Mouse (Mus musculus) liver, embryonic 15.5 days (tissue): ENCODE data around the gene Lamb2. TPM values are rescaled to one million over a fixed set of nuclear protein-coding genes. Genes with fewer than 3 reads are reported as not detected.

Experiments
- ATAC-seq: fragments of 200-750 bp; cut with Nextera tagmentation; 2 replicates; pipeline ENCODE4 v1.8.0; 2017; ENCODE audit warnings: moderate number of reproducible peaks, mild to moderate bottlenecking, moderate library complexity; ENCODE audit not compliant: insufficient read depth
- H3K27ac ChIP-seq: fragments of 300-500 bp; sonication (generic); replicated peaks from 2 replicates; pipeline ENCODE4 v1.5.1; 2015; ENCODE audit warnings: mild to moderate bottlenecking, inconsistent platforms
- H3K27me3 ChIP-seq: fragments of 300-500 bp; sonication (generic); 2 replicates; pipeline ENCODE4 v1.6.1; 2015; ENCODE audit warnings: mild to moderate bottlenecking, inconsistent platforms
- H3K36me3 ChIP-seq: fragments of 300-500 bp; sonication (generic); replicated peaks from 2 replicates; pipeline ENCODE4 v1.6.1; 2015; ENCODE audit warnings: moderate library complexity, mild to moderate bottlenecking, inconsistent platforms
- H3K4me1 ChIP-seq: fragments of 300-500 bp; sonication (generic); replicated peaks from 2 replicates; pipeline ENCODE4 v1.6.1; 2015; ENCODE audit warnings: inconsistent platforms
- H3K4me2 ChIP-seq: fragments of 300-500 bp; sonication (generic); 2 replicates; pipeline ENCODE4 v1.6.1; 2015; ENCODE audit warnings: moderate library complexity, mild to moderate bottlenecking, inconsistent platforms
- H3K4me3 ChIP-seq: fragments of 300-500 bp; sonication (generic); replicated peaks from 2 replicates; pipeline ENCODE4 v1.5.1; 2015; ENCODE audit warnings: mild to moderate bottlenecking, inconsistent platforms
- H3K9ac ChIP-seq: fragments of 300-500 bp; sonication (generic); 2 replicates; pipeline ENCODE4 v1.6.1; 2015; ENCODE audit warnings: moderate library complexity, mild to moderate bottlenecking, inconsistent platforms
- H3K9me3 ChIP-seq: fragments of 300-500 bp; sonication (generic); replicated peaks from 2 replicates; pipeline ENCODE4 v1.6.1; 2016; ENCODE audit warnings: inconsistent platforms
- WGBS: fragments of 180-500 bp; shearing (Covaris S2); methylation state at CpG from one replicate; pipeline ENCODE4 v1.1.7; 2015; ENCODE audit warnings: mixed read lengths; ENCODE audit not compliant: insufficient replicate concordance; 5-methylcytosine and 5-hydroxymethylcytosine counted together
- polyA plus RNA-seq: library from polyadenylated mRNA; unstranded; fragments of >200 nt; fragmentation: Nextera tagmentation; extraction: Ambion mirVana; gene quantifications from 2 replicates; pipeline ENCODE4 v1.2.1, GENCODE M21; 2015

Gene Lamb2
- 8.5 and 9.0 TPM in 2 replicates for polyA plus RNA-seq

- WGBS = 24% methylated on average over 10 of the region's 10 CpGs
- ATAC-seq = peak; percentile 20; the same call in 1 of the 2 replicates
- peak within 1 kb of the TSS; percentile 51 for H3K27ac ChIP-seq
Measured at GRCm38 (mm10) chr9:108479721-108480351, at the start of gene Lamb2. Lamb2 (plus strand) TSS chr9:108479736.

GRCm38 (mm10) chr9:108431431-108432067, 48.0 kb upstream of the Lamb2 start:
- no peaks in the 10 kb centered on the region for H3K9me3 ChIP-seq
- 0 out of 2 replicates have a peak, but pooled peaks have one; percentile 22 for ATAC-seq
- 50% methylated on average over 32 of the region's 32 CpGs for WGBS
- no peak overlapping the region for H3K4me3 ChIP-seq
- H3K4me2 ChIP-seq = peak overlapping the region; percentile 53
- no peak overlapping the region for H3K27ac ChIP-seq
- H3K9ac ChIP-seq = no peak overlapping the region
- H3K27me3 ChIP-seq = peaks cover 3% of the 10 kb centered on the region; the same call in 1 of the 2 replicates
- H3K36me3 ChIP-seq = no peaks in the 10 kb centered on the region
- peaks cover 6% of the 10 kb centered on the region for H3K4me1 ChIP-seq

More at GRCm38 (mm10) chr9:108479721-108480351, at the start of gene Lamb2:
- H3K4me1 ChIP-seq = peaks cover 20% of the 10 kb centered on the region
- H3K9me3 ChIP-seq = no peaks in the 10 kb centered on the region
- no peaks in the 10 kb centered on the region for H3K36me3 ChIP-seq
- H3K27me3 ChIP-seq = peaks cover 24% of the 10 kb centered on the region
- peak within 1 kb of the TSS; percentile 46; the same call in 1 of the 2 replicates for H3K9ac ChIP-seq
- H3K4me3 ChIP-seq = peak within 1 kb of the TSS; percentile 54
- peak within 1 kb of the TSS; percentile 60 for H3K4me2 ChIP-seq

- Histone ChIP-seq H3K4me3 (no peak within 1 kb of the TSS), H3K27ac (no peak within 1 kb of the TSS), H3K4me2 (no peak within 1 kb of the TSS), H3K27me3 (peaks cover 7% of the 10 kb centered on the region; the same call in 1 of the 2 replicates), H3K9ac (no peak within 1 kb of the TSS), H3K4me1 (peaks cover 6% of the 10 kb centered on the region), H3K36me3 (no peaks in the 10 kb centered on the region), H3K9me3 (no peaks in the 10 kb centered on the region)
- WGBS = 64% methylated on average over 3 of the region's 3 CpGs
- ATAC-seq = no peak
Measured at GRCm38 (mm10) chr9:108436182-108436581, 43.4 kb upstream of the Lamb2 start, which contains the start of gene BC048562. BC048562 (plus strand) TSS chr9:108436482.

GRCm38 (mm10) chr9:108439176-108439575, 40.4 kb upstream of the Lamb2 start:
- no peaks in the 10 kb centered on the region for H3K9me3 ChIP-seq
- no peaks in the 10 kb centered on the region for H3K4me1 ChIP-seq
- no peak overlapping the region for H3K4me2 ChIP-seq
- no peak overlapping the region for H3K4me3 ChIP-seq
- H3K36me3 ChIP-seq = no peaks in the 10 kb centered on the region
- ATAC-seq = no peak
- peaks cover 7% of the 10 kb centered on the region; the same call in 1 of the 2 replicates for H3K27me3 ChIP-seq
- WGBS = 71% methylated on average over 6 of the region's 6 CpGs
- H3K27ac ChIP-seq = no peak overlapping the region
- no peak overlapping the region for H3K9ac ChIP-seq

- Histone ChIP-seq H3K4me3 (no peak overlapping the region), H3K9ac (no peak overlapping the region), H3K27me3 (peaks cover 4% of the 10 kb centered on the region; the same call in 1 of the 2 replicates), H3K9me3 (no peaks in the 10 kb centered on the region), H3K36me3 (no peaks in the 10 kb centered on the region), H3K27ac (no peak overlapping the region), H3K4me1 (no peaks in the 10 kb centered on the region; the same call in 1 of the 2 replicates), H3K4me2 (no peak overlapping the region)
- no peak for ATAC-seq
- 66% methylated on average over 5 of the region's 5 CpGs for WGBS
Measured at GRCm38 (mm10) chr9:108440485-108440884, 39.1 kb upstream of the Lamb2 start.

GRCm38 (mm10) chr9:108441236-108441919, 38.2 kb upstream of the Lamb2 start:
- ATAC-seq = no peak
- Histone ChIP-seq H3K27me3 (peaks cover 4% of the 10 kb centered on the region; the same call in 1 of the 2 replicates), H3K9ac (no peak overlapping the region), H3K27ac (no peak overlapping the region), H3K4me2 (no peak overlapping the region), H3K36me3 (no peaks in the 10 kb centered on the region), H3K9me3 (no peaks in the 10 kb centered on the region), H3K4me1 (no peaks in the 10 kb centered on the region; the same call in 1 of the 2 replicates), H3K4me3 (no peak overlapping the region)
- 78% methylated on average over 11 of the region's 11 CpGs for WGBS

GRCm38 (mm10) chr9:108445125-108445524, 34.4 kb upstream of the Lamb2 start:
- H3K4me1 ChIP-seq = peaks cover 7% of the 10 kb centered on the region
- ATAC-seq = no peak
- peaks cover 3% of the 10 kb centered on the region; the same call in 1 of the 2 replicates for H3K36me3 ChIP-seq
- H3K27me3 ChIP-seq = no peaks in the 10 kb centered on the region; the same call in 1 of the 2 replicates
- no peak overlapping the region for H3K4me3 ChIP-seq
- H3K9ac ChIP-seq = no peak overlapping the region
- no peak overlapping the region for H3K4me2 ChIP-seq
- WGBS = 26% methylated on average over 9 of the region's 9 CpGs
- H3K9me3 ChIP-seq = no peaks in the 10 kb centered on the region
- no peak overlapping the region for H3K27ac ChIP-seq

- Histone ChIP-seq H3K36me3 (peaks cover 3% of the 10 kb centered on the region; the same call in 1 of the 2 replicates), H3K4me3 (no peak overlapping the region), H3K27me3 (no peaks in the 10 kb centered on the region; the same call in 1 of the 2 replicates), H3K27ac (peak overlapping the region; percentile 77; the same call in 1 of the 2 replicates), H3K9ac (0 out of 2 replicates have a peak overlapping the region, but pooled peaks have one; percentile 32), H3K4me1 (peaks cover 43% of the 10 kb centered on the region), H3K9me3 (no peaks in the 10 kb centered on the region), H3K4me2 (peak overlapping the region; percentile 92)
- WGBS = 77% methylated on average over 4 of the region's 4 CpGs
- no peak for ATAC-seq
Measured at GRCm38 (mm10) chr9:108449860-108450259, 29.7 kb upstream of the Lamb2 start.

- Histone ChIP-seq H3K36me3 (peaks cover 3% of the 10 kb centered on the region; the same call in 1 of the 2 replicates), H3K4me3 (peak overlapping the region; percentile 44), H3K4me2 (peak overlapping the region; percentile 92), H3K9me3 (no peaks in the 10 kb centered on the region), H3K4me1 (peaks cover 43% of the 10 kb centered on the region), H3K9ac (peak overlapping the region; percentile 32; the same call in 1 of the 2 replicates), H3K27ac (peak overlapping the region; percentile 77), H3K27me3 (no peaks in the 10 kb centered on the region)
- no peak for ATAC-seq
- WGBS = 55% methylated on average over 21 of the region's 21 CpGs
Measured at GRCm38 (mm10) chr9:108450292-108451169, 29.0 kb upstream of the Lamb2 start.

- Histone ChIP-seq H3K4me2 (peak overlapping the region; percentile 92), H3K27me3 (no peaks in the 10 kb centered on the region), H3K27ac (peak overlapping the region; percentile 77), H3K9me3 (no peaks in the 10 kb centered on the region), H3K4me1 (peaks cover 49% of the 10 kb centered on the region), H3K36me3 (peaks cover 3% of the 10 kb centered on the region; the same call in 1 of the 2 replicates), H3K9ac (peak overlapping the region; percentile 32; the same call in 1 of the 2 replicates), H3K4me3 (peak overlapping the region; percentile 44)
- peak; percentile 71 for ATAC-seq
- WGBS = 26% methylated on average over 6 of the region's 6 CpGs
Measured at GRCm38 (mm10) chr9:108451170-108451493, 28.4 kb upstream of the Lamb2 start.
